Mouse (Mus musculus) heart, adult 18-20 months (tissue): ENCODE data around the gene Tmbim6. TPM values are rescaled to one million over a fixed set of nuclear protein-coding genes. Genes with fewer than 3 reads are reported as not detected.
A peak's percentile ranks its signal among the peaks of the same experiment; 100 is the strongest.
"Not testable (repeated sequence)": the region's sequence is repeated elsewhere in the genome, so short reads cannot be mapped to it uniquely, and the experiment has no call there.

Source experiments
- DNase-seq, 2 experiments: peaks; one replicate each; pipeline ENCODE4 v3.0.0; 2021 to 2022; ENCODE audit warnings: mixed read lengths in 1 of 2
- total RNA-seq, 2 experiments: library from RNA; stranded (reverse); gene quantifications; 2 replicates each; pipeline ENCODE4 v1.2.3; 2021

Tmbim6 gene
- total RNA-seq, 2 experiments from 2014 or later = 225 to 256 TPM

- DNase-seq = no peak
Measured at GRCm38 (mm10) chr15:99417692-99418271, 25.1 kb downstream of the Tmbim6 start.

DNA sequence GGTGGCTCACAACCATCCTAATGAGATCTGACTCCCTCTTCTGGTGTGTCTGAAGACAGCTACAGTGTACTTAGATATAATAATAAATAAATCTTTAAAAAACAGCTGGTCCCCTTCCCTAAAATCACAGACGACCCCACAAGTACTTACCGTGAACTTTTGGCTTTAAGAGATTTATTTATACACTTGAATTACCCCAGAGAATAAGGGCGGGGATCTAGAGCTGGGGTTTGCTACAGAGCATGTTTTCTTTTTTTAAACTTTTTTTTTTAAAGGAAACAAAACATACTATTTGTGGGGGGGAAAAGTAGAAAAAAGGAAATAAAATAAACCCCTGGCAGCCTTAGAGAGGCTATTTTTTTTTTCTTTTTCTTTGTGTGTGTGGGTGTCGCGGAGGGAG is 27.4 kb downstream of the Tmbim6 start:
- no peak for DNase-seq

GRCm38 (mm10) chr15:99420521-99421014 is 27.9 kb downstream of the Tmbim6 start:
- DNase-seq = peak; percentile 89

DNA sequence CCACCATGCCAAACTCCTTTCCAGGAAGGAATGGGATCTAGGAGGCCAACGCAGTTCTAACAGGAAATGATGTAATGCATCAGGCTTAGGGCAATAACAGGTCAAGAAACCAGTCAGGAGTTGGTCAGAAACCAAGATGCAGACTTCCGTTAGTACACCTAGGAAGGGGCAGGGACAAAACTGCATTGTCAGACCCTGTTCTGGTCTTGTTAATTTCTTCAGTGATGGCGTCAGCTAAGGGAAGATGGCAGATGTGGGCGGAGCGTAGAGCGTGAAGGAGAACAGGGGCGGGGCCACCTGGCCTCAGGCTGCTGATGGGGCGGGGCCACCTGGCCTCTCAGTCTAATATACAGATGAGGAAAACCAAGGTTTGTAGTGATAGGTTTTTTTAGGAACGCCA is 28.5 kb downstream of the Tmbim6 start:
- peak in 1 of 2 experiments; percentile 41 for DNase-seq

GRCm38 (mm10) chr15:99421676-99422075 is 29.0 kb downstream of the Tmbim6 start:
- no peak for DNase-seq

- no peak for DNase-seq
Measured at GRCm38 (mm10) chr15:99422551-99422950, 29.9 kb downstream of the Tmbim6 start.

DNA sequence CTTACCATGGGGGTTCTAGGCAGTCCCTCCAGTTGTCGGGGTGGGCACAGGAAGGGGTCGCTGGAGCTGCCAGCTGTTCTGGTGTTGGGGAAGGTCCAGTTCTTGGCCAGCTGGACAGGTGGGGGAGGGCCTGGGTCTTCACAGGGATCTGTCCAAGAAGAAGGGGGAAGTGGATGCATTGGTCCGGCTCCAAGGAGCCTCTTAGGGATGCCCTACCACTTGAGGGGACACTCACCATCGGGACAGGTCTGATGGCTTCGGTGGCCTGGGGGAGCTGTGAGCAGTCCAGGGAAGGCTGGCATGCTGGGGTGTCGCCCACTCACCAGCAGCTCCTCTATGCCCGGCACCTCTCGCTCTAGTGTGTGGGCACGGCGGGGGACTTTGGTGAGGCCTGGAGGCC is 30.4 kb downstream of the Tmbim6 start:
- DNase-seq = no peak

GRCm38 (mm10) chr15:99423884-99424283 is 31.2 kb downstream of the Tmbim6 start:
- DNase-seq = no peak

DNA sequence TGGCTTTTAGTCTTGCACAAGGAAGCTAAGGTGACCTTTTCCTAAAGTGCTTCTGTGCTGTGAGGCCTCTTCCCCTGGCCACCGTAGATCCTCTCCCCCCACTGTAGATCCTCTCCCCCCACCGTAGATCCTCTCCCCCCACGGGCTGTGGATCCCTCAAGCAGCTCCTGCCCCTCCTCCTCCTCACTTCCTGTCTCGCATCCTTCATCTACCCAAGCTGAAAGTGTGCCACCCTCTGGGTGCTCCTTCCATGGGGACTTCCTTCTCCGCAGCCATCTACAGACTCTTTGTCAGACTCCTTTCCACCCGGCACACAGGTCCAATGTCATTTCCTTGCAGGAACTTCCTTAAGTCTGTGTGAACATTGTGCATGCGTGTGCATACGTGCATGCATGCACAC is 37.7 kb downstream of the Tmbim6 start:
- DNase-seq = no peak

GRCm38 (mm10) chr15:99431063-99431462 is 38.4 kb downstream of the Tmbim6 start:
- peak in 1 of 2 experiments; percentile 32 for DNase-seq

GRCm38 (mm10) chr15:99431504-99431903 is 38.8 kb downstream of the Tmbim6 start:
- no peak for DNase-seq

GRCm38 (mm10) chr15:99431967-99432366 is 39.3 kb downstream of the Tmbim6 start:
- DNase-seq = peak in 1 of 2 experiments; percentile 51

GRCm38 (mm10) chr15:99433081-99433718 is 40.5 kb downstream of the Tmbim6 start:
- no peak for DNase-seq

- DNase-seq = no peak
Measured at GRCm38 (mm10) chr15:99433913-99434312, 41.2 kb downstream of the Tmbim6 start.

- DNase-seq = peak in 1 of 2 experiments; percentile 33
Measured at GRCm38 (mm10) chr15:99438966-99439698, 46.5 kb downstream of the Tmbim6 start.

GRCm38 (mm10) chr15:99440112-99440815 is 47.6 kb downstream of the Tmbim6 start:
- peak in 1 of 2 experiments; percentile 42 for DNase-seq

DNA sequence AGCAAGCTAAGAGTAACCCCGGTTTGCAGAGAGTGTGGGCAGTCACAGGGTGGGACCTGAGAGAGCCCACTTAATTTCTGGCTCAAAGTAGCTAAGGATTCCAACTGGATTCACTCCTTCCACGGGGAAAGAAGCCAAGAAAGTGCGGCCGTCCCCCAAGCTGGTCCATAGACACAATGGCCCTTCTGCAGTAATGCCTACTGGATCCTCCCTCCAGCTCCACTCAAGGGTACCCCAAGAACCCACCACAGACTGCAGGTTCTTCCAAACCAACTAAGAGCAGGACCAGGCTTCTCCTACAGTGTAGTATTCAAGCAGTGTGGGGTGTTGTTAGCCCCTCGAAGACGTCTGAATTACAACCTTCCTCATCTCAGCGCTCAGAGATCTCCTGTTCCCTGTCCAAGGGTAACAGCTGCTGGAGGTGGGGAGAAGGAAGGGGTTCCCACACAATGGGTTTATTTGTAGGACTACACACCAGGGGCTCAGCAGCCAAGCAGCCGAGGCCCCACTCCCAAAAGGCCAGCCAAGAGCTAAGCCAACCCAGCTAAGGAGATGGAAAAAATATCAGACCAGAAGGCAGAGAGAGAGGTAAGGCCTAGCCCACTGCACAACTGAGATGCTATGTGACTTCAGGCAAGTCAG is 48.3 kb downstream of the Tmbim6 start:
- peak in 1 of 2 experiments; percentile 27 for DNase-seq

GRCm38 (mm10) chr15:99442358-99442757 is 49.7 kb downstream of the Tmbim6 start:
- no peak for DNase-seq

DNA sequence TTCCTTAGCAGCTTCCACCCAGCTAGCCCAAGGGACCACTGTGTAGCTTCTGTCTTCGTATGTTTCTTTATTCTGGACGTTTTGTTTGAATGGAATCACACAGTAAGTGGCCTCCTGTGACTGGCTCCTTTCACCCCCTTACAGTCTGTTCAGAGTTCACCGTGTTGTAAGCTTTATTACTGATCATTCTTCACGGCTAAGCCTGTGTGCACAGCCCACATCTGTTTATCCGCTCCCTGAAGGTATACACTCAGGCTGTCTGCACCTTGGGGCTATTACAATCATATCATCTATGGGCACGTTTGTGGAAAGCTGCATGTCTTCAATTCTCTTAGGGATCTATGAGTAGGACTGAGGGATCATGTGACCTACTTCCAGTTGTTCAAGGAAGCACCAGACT is 52.9 kb downstream of the Tmbim6 start:
- DNase-seq = no peak

- not testable (repeated sequence) for DNase-seq
Measured at GRCm38 (mm10) chr15:99446136-99446535, 53.5 kb downstream of the Tmbim6 start.

- peak; percentile 70 to 74 for DNase-seq
Measured at GRCm38 (mm10) chr15:99449131-99449750, 56.6 kb downstream of the Tmbim6 start.
